Mouse (Mus musculus) embryonic stem cell, embryonic (primary cell): ENCODE data around the gene Wasf2.

Source experiments
- CTCF ChIA-PET, 4 experiments: fragments of 300-600 bp in 2 of 4; fragments of 350-600 bp in 2 of 4; sonication (Branson Sonifier 250); formaldehyde crosslinking; loops; one replicate each; lab custom pipeline; 2022; ENCODE audit warnings: inconsistent platforms in 2 of 4; lab: Charles Lee
- POLR2A ChIA-PET, 4 experiments: fragments of 300-600 bp in 2 of 4; fragments of 350-600 bp in 2 of 4; sonication (Branson Sonifier 250); formaldehyde crosslinking; loops; one replicate each; lab custom pipeline; 2022; ENCODE audit warnings: antibody characterized with exemption in 4 of 4, inconsistent platforms in 1 of 4; lab: Charles Lee

Wasf2 gene

DNA sequence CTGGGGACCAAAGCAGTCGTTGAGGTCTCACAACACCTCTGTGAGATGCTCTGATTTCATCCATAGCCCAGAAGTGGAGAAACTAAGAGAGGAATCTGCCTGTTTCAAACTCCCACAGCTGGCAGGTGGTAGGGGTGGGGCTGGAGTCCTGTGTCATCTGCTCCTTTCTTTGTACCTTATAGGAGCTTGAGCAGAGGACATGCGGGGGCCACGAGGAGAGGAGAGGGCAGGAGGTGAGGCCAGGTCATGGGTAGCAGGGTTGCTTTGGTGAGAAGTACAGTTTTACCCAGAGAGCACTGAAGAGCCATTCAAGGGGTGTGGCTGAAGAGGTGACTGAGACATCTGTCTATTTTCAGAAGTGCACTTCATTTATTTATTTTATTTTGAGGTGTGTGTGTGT lies 15.5 kb upstream of the Wasf2 start:
- CTCF ChIA-PET: no interaction called here
- POLR2A ChIA-PET: interaction anchor here in 1 of 4 experiments (0.7 to 1.4 kb wide), 3 partner anchors 11 to 86 kb away, joined by 3 read pairs; no protein-coding TSS in a partner anchor

DNA sequence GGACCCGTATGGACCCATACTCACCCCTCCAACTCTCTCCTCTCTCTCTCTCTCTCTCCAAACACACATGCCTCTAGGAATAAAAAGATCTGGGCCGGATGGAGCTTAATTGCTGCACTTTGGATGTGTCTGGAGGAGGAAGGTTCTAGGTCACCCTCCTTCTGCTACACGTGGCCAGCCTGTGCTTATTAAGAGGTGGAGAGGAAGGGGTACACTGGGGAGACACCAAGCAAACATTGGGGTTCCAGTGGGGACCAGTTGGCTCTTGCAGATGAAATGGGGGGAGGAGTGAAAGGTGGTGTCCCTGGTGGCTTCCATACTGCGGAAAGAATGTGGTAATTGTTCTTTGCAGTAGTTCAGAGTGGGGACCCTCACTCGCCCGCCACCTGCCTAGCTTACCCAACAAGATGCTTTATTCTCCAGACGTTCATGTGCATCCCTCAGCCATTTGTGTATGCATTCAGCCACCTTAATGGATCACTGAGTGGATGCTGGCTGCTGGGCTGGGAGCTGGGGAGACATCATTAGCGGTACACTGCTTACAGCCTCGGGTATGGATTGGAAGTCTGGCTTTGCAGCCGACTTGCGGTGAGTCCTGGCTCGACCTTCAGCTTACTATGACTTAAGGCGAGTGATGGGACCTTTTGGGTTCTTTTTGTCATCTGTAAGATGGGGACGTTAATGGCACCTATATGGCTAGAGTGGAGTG lies 14.4 kb upstream of the Wasf2 start:
- ChIA-PET CTCF (interaction anchor here in 2 of 4 experiments (0.6 to 1.4 kb wide), 4 partner anchors 8 to 90 kb away, joined by 3 to 5 read pairs (median 3); no protein-coding TSS in a partner anchor), POLR2A (interaction anchor here (0.7 to 4.5 kb wide), 27 partner anchors 8 to 375 kb away, joined by 3 to 29 read pairs (median 4); partner anchors contain the start of genes Wasf2 (in 2 of the 4) and Wdtc1 (in 2 of the 4))

DNA sequence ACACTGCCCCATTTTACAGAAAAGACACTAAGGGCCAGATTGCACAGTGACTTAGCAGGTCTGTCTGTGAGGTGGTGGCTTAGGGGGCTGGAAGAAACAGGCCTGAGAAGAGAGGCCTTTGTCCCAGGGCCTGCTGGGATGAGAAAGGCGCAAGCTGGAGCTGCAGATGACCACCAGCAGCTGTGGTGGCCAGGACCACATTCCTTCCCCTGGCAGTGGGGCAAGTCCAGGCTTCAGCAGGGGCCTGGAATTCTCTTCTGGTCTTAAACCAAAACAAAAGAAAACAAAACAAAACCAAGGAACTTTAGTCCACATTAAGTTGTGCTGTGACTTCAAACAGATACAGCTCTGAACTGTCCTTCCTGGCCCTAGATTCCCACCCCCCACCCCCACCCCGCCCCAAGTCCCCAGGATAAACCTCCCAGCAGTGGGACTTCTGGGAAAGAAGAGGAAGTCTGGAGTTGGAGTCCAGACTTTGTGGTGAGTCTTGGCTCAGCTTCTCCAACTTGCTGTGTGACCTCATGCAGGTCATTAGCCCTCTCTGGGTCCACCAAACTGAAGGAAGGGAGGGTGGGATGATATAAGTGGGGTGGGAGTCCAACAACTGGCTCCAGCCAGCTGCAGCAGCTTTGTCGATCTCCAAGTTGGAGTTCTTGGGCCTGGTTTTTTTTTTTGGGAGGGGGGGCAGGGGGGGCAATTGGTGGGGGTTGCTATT lies 13.4 kb upstream of the Wasf2 start:
- CTCF ChIA-PET: interaction anchor here in 3 of 4 experiments (0.5 to 1.2 kb wide), 8 partner anchors 9 to 917 kb away, joined by 3 to 8 read pairs (median 3); no protein-coding TSS in a partner anchor
- POLR2A ChIA-PET: interaction anchor here in 3 of 4 experiments (0.5 to 4.5 kb wide), 33 partner anchors 9 to 254 kb away, joined by 3 to 29 read pairs (median 4); partner anchors contain the start of genes Wasf2 (in 2 of the 3) and Wdtc1 (in 1 of the 3)

DNA sequence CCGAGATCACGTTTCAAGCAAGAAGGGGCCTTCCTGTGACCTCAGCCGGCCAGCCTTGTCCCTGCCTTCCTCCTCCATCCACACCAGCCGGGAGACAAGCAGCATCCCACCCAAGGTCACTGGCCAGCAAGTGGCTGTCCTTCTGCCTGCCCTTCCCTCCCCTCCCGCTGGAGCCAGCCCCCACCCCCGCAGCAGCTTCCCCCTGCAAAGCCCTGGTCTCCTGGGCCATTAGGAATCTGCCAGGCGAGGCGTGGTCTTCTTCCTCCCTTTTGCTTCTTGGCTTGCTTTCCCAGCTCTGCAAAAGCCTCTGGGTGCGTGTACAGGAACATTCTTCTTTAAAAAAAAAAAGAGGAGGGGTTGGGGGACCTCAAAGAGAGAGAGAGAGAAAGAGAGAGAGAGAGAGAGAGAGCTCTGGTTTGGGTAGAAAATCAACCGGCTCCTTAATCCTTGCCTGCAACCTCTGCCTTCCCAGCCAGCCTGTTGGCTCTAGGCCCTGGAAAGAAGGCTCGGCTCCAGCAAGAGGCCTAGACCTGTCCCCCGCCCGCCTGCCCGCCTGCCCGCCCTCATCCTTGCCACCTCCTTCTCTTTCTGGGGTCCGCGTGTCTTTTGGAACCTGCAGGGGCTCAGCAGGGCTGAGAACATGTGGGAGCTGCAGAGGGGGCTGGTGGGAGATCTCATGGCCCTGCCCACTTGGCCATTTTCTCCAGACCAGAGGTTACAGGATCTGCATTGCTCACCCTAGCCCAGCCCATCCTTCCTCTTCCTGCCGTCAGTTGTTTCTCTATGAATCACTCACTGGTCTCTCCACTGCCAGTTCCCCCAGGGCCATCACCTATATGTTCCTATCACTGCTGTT lies 12.5 kb upstream of the Wasf2 start:
- CTCF ChIA-PET: interaction anchor here in 2 of 4 experiments (0.6 to 0.9 kb wide), 3 partner anchors 10 to 572 kb away, joined by 3 to 8 read pairs (median 3); no protein-coding TSS in a partner anchor
- POLR2A ChIA-PET: interaction anchor here in 3 of 4 experiments (0.5 to 4.5 kb wide), 26 partner anchors 9 to 972 kb away, joined by 3 to 29 read pairs (median 4); partner anchors contain the start of genes Wasf2 (in 1 of the 3) and Wdtc1 (in 1 of the 3)

DNA sequence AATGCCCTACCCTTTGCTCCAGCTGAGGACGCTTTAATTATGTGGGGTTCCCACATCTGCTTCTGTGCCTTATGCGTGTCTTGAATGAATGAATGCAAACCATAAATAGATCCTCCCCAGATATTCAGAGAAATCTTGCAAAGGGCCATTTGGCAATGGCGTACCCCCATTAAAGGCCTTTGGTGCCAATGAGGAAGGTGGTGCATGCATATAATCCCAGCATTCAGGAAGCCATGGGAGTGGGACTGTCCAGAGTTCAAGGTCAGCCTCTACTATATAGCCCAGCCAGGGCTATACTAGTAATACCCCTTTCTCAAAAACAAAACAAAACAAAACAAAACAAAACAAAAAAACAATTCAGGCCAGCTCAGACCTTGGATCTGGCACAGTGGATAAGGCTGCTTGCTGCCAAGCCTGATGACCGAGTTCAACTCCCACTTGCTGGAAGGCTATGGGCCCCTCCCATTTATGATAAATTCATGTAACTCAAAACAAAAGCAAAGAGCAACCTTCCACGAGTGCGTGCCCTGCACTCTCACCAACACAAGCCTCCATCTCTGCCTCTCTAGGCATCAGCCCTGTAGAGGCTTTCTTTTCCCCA lies 11.4 kb upstream of the Wasf2 start:
- POLR2A ChIA-PET: interaction anchor here (0.6 to 4.5 kb wide), 9 partner anchors 11 to 66 kb away, joined by 3 to 29 read pairs (median 5); partner anchors contain the start of gene Wasf2 (in 1 of the 4)
- CTCF ChIA-PET: interaction anchor here in 1 of 4 experiments (0.5 kb wide), 1 partner anchor 43 kb away, joined by 5 read pairs; no protein-coding TSS in a partner anchor

DNA sequence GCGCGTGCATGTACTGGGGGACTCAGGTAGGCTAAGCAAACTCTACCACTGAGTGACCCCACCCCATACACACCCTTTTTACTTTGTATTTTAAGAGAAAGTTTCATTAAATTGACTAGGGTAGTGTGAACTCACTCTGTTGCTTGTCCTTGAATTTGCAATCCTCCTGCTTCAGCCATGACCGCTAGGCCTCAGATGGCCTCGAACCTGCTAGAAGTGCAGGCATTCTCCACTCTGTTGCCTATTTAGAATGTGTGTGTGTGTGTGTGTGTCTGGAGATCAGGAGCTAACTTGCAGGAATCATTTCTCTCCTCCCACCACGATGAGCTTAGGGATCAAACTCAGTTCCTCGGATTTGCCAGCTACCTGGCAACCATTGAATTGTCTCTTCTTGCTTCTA lies 10.7 kb upstream of the Wasf2 start:
- POLR2A ChIA-PET: interaction anchor here in 3 of 4 experiments (0.6 to 4.5 kb wide), 12 partner anchors 11 to 276 kb away, joined by 3 to 22 read pairs (median 3); partner anchors contain the start of genes Ppp1r8 (in 1 of the 3) and Wasf2 (in 1 of the 3)
- CTCF ChIA-PET: interaction anchor here in 1 of 4 experiments (0.6 kb wide), 1 partner anchor 917 kb away, joined by 5 read pairs; no protein-coding TSS in a partner anchor

DNA sequence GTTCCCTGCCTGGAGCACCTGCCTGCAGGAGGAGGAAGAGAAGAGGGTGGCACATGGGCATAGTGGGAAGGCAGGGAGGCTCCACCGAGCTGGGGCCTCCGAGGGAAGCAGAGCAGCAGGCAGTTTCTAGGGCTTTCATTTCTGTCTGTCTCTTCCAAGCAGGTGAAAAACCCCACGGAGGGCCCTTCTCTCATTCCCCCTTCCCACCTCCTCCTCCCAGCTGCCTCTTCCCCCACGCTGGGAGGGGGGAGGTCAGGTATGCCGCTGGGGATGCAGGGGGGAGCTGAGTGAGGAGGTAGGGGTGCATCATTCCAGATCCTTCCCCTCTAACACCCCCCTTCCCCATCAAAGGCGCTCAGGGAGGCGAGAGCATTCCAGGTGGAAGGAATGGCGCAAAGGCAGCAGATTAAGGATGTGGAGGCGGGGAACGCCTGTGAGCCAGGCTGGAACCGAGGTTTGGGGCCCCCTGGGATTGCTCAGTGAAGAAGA lies 9.4 kb upstream of the Wasf2 start:
- ChIA-PET CTCF (no interaction called here), POLR2A (interaction anchor here in 3 of 4 experiments (0.8 to 3.3 kb wide), 20 partner anchors 9 to 232 kb away, joined by 3 to 35 read pairs (median 8); partner anchors contain the start of genes Wasf2 (in 1 of the 3) and Wdtc1 (in 1 of the 3))

DNA sequence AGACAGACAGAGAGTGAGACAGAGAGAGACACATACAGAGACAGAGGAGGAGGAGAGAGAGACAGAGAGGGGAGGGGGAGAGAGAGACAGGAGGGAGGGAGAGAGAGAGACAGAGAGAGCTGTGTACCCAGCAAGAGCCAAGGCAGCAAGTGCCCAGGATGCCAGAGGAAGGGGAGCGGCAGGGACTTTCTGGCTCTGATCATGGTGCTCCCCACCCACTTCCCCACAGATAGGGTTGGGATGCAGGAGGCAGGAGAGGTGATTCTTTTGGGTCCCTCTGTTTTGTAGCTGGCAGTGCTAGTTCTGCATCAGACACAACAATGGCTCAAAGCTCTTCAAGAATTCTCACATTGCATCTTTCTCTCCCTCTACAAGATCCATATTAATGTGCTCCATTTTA lies 8.9 kb upstream of the Wasf2 start:
- ChIA-PET CTCF (interaction anchor here in 3 of 4 experiments (0.6 to 1.4 kb wide), 8 partner anchors 9 to 231 kb away, joined by 3 to 14 read pairs (median 4); no protein-coding TSS in a partner anchor), POLR2A (interaction anchor here (0.6 to 3.3 kb wide), 52 partner anchors 9 to 248 kb away, joined by 3 to 35 read pairs (median 6); partner anchors contain the start of genes Wasf2 (in 2 of the 4), Ahdc1 (in 1 of the 4), Slc9a1 (in 1 of the 4) and Wdtc1 (in 1 of the 4))

DNA sequence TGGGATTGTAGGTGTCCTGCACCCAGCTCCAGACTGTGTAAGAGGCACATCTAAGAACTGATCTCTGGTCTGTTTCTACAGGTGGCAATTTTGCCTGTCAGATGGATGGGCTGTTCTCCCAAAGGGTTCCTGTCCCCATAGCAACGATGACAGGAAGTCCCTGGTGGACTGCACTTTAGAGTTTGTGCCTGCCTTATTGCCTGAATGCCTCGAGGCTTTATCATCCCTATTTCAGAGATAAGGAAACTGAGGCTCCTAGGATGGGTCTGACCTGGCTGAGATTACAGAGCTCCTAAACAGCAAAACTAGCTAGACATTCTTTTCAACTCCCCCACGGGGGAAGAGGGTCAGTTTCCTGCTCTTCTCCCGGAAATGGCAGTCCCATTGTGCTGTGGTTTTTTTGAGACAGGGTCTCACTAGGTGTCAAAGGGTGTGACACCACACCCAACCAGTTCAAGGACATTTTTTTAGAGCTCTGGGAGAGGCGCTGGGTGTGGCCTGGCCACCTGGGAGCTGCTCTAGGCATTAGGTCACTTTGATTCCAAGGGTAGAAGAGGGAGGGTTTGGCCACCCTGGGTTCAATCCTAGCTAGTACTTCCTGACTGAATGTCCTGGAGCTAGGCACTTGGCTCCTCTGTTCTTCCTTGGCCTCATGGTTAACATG lies 8.2 kb upstream of the Wasf2 start:
- CTCF ChIA-PET: interaction anchor here (0.5 to 1.4 kb wide), 17 partner anchors 10 to 231 kb away, joined by 3 to 14 read pairs (median 3); no protein-coding TSS in a partner anchor
- POLR2A ChIA-PET: interaction anchor here (0.5 to 3.3 kb wide), 77 partner anchors 9 to 1105 kb away, joined by 3 to 35 read pairs (median 4); partner anchors contain the start of genes Wasf2 (in 2 of the 4), Wdtc1 (in 2 of the 4), Ahdc1 (in 1 of the 4) and Nudc (in 1 of the 4)

DNA sequence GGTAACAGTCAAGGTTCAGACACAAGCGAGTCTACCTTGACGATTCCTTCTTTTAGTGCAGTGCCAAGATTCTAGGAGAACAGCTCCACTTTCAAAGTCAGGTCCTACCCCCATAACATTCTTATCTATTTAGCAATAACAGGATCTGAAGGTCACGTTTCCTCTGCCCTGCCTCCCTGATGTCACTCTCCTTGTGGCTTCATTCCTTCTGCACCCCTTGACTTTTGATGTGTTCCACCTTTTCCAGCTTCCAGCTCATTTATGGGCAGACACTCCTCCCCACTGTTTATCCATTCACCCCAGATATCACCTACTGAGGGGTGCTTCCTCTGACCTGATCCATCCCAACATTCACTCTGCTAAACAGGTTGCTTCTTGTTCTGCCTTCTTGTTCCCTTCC lies 3.2 kb upstream of the Wasf2 start:
- POLR2A ChIA-PET: interaction anchor here in 2 of 4 experiments (0.6 to 5.5 kb wide), 6 partner anchors 10 to 226 kb away, joined by 3 to 32 read pairs (median 3); no protein-coding TSS in a partner anchor
- CTCF ChIA-PET: interaction anchor here in 1 of 4 experiments (1.0 kb wide), 1 partner anchor 81 kb away, joined by 5 read pairs; no protein-coding TSS in a partner anchor

DNA sequence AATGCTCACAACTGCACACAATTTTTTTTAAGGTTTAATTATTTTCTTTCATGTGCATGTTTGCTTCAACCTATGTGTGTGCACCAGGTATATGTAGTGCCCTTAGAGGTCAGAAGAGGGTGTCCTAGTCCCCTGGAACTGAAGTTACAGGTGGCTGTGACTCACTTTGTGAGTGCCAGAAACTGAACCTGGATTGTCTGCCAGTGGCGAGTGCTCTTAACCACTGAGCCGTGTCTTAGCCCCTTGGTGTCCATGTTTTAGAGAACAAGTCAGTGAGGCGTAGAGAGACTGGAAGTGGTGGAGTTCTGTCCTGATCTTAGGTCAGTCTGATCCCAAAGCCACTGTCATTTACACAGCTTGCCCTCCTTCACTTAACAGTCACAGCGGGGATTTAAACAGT lies 2.4 kb upstream of the Wasf2 start:
- POLR2A ChIA-PET: interaction anchor here in 2 of 4 experiments (1.2 to 5.5 kb wide), 4 partner anchors 14 to 225 kb away, joined by 3 to 32 read pairs (median 4); partner anchors contain the start of gene Wdtc1 (in 1 of the 2)

DNA sequence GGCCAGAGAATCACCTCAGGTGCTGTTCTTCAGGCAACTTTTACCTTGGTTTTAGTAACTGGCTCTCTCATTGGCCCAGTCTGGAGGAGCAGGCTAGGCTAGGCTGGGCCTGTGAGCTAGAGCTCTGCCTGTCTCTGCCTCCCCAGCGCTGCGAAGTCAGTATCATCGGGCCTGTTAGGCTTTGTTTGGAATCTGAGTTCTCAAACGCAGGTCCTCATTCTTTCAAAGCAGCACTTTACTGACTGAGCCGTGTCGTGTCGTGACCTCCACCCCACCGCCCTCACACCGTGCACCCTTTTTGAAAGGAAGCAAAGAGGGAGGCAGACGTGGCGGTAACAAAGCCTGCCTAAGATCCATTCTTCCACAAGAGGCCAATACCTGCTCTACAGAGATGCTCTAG lies 914 bp upstream of the Wasf2 start:
- ChIA-PET CTCF (interaction anchor here in 1 of 4 experiments (0.6 kb wide), 1 partner anchor 104 kb away, joined by 3 read pairs; no protein-coding TSS in a partner anchor), POLR2A (interaction anchor here in 3 of 4 experiments (0.5 to 5.5 kb wide), 17 partner anchors 12 to 286 kb away, joined by 3 to 32 read pairs (median 4); partner anchors contain the start of gene Ppp1r8 (in 1 of the 3))

More for the DNA sequence above, 2.4 kb upstream of the Wasf2 start:
- CTCF ChIA-PET: interaction anchor here in 1 of 4 experiments (0.7 to 1.0 kb wide), 2 partner anchors 74 to 258 kb away, joined by 3 read pairs; no protein-coding TSS in a partner anchor

DNA sequence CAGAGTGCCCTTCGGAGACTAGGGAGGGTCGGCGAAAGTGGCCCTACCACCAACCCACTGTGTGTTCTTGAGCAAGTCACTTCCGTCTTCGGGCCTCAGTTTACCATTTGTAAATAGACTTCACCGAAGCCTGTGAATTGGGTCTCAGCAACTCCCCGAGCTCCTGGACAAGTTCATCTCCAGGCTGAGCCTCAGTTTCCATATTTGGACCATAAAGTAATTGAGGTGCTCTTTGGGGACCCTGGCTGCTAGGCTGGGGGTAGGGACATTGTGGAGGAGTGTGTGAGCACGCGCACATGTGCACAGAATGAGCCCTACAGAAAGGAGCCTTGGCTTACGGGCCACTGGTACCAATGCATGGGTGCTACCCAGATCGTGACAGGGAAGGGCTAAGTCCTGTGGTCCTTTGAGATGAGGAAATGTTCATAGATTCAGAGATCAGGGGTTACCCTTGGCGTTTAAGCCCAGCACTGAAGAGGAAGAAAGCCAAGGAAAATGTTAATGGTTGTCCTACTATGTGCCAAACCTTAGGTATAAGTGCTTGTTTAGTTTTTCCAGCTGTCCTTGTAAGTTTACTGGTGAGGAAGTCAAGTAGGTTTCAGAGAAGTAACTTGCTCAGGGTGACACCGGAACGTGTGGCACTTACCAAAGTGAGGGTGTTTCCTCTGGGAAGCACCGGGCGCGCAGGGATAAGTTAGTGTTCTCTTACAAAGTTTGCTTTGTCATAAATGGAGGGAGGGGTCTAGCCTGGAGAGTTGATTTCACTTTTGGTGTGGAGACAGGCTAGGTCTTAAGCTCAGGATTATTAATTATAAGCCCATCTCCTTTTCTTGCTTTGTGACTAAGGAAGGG lies 811 bp downstream of the Wasf2 start:
- ChIA-PET POLR2A (interaction anchor here in 3 of 4 experiments (0.6 to 5.5 kb wide), 28 partner anchors 9 to 222 kb away, joined by 3 to 32 read pairs (median 4); no protein-coding TSS in a partner anchor), CTCF (interaction anchor here in 1 of 4 experiments (0.7 to 1.6 kb wide), 3 partner anchors 9 to 194 kb away, joined by 3 to 4 read pairs (median 3); no protein-coding TSS in a partner anchor)

DNA sequence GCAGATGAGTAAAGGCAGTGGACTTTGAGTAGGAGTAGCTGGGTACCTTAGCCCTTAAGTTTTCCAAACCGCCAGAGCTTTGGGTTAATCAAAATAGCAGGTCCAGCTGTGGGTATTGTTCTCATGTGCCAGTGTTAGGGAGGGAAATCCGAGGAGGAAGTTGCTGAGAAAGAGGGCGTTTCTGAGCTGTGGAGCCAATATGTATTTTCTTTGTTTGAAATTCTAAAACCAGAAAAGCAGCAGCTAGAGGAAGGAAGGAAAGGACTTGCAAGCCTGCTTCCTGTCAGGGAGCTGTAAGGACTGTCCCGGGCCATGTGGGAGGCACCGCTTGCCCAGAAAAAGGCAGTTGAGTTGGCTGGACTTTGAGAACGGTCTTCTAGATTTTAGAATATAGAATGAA lies 1.7 kb downstream of the Wasf2 start:
- ChIA-PET CTCF (interaction anchor here in 2 of 4 experiments (0.6 to 1.6 kb wide), 4 partner anchors 10 to 195 kb away, joined by 3 to 4 read pairs (median 4); no protein-coding TSS in a partner anchor), POLR2A (interaction anchor here (0.7 to 3.4 kb wide), 13 partner anchors 8 to 989 kb away, joined by 3 to 17 read pairs (median 4); no protein-coding TSS in a partner anchor)
